Mouse (Mus musculus) layer of hippocampus, adult 11-12 months (tissue): Measurements from ENCODE around the gene Cln5.
A peak's percentile ranks its signal among the peaks of the same experiment; 100 is the strongest.

Experiments
- DNase-seq: peaks from one replicate; pipeline ENCODE4 v3.0.0; 2022; ENCODE audit warnings: low spot score

Gene Cln5

DNA sequence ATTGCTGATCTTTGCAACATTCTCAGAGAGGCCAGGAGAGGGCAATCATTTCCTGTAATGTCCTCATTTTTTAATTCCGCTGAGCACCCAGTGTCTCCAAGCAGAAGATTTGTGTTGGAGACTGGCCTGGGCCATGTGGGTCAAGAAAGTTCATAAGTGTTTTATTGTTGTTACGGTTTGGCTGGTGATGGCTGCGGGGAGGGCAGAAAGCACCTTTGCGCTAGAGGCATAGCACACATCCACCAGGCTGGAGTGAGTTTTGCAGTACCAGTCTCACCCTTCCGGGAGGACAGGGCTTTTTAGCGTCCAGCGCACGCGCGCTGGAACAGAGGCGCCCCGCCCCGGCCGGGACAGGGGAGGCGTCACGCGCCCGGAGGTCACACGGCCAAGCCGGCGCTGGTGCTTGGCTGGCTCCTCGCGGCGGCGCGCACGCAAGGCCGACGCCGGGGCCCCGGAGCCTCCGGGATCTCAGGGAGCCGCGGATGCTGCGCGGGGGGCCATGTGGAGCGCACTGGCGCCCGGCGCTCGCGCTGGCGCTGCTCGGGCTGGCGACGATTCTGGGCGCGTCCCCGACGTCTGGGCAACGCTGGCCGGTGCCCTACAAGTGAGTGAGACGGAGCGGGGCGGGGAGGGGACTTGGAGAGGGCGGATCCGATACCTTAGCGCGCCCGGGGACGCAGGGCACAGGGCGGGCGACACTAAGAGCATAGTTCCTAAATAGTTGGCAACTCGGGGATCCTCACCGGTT is at the start of gene Cln5:
Gene Cln5 (plus strand): TSS at position 353 of the 748 bp plus-strand sequence.
- DNase-seq: peak; percentile 88

GRCm38 (mm10) chr14:103029203-103029602 is 40.8 kb upstream of the Cln5 start:
- no peak for DNase-seq

GRCm38 (mm10) chr14:103033271-103033823 is 36.7 kb upstream of the Cln5 start:
- DNase-seq: peak; percentile 31

- peak; percentile 28 for DNase-seq
Measured at GRCm38 (mm10) chr14:103034076-103034475, 35.9 kb upstream of the Cln5 start.

DNA sequence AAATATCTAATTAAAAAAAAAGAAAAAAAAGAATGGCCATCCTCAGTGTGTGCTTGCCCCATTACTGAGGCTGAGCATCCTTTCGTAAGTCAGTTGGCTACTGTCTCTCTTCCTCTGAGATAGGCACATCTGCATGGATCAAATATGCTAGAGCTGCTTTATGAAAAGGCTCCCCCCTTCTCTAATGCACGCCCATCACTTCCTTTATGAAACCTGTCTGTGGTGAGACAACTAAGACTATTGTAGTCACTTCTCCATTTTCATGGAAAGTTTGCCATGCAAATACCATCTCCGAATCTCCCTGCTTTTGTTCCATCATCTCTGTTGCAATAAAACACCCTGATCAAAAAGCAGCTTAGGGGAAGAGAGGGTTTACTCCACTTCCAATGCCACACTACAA is 33.0 kb upstream of the Cln5 start:
- no peak for DNase-seq

GRCm38 (mm10) chr14:103046677-103047076 is 23.3 kb upstream of the Cln5 start, which contains the start of gene Acod1:
TSS of gene Acod1 (plus strand) at chr14:103046977.
- no peak for DNase-seq

GRCm38 (mm10) chr14:103048292-103049086 is 21.5 kb upstream of the Cln5 start:
- no peak for DNase-seq

DNA sequence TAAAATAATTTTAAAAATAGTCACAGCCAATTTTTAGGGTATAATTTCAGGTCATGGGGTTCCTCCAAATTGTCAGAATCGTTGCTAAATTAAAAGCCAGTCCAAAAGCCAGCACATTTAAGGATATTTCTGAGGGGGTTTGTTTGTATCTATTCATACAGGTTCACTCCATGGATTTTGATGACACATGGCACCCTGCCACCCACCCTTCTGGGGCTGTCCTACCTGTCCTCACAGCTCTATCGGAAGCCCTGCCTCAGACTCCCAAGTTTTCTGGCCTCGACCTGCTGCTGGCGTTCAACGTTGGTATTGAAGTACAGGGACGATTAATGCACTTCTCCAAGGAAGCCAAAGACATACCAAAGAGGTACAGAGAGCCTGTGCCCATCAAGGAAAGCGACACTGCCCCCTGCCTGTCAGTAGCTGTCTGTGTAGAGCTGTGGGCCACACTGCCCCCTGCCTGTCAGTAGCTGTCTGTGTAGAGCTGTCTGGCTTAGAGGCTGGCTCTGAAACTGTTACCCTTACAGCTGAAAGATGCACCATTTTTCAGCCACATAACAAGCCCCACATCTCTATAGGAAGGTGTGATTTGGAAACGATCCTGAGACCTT is 18.8 kb upstream of the Cln5 start:
- peak; percentile 90 for DNase-seq

DNA sequence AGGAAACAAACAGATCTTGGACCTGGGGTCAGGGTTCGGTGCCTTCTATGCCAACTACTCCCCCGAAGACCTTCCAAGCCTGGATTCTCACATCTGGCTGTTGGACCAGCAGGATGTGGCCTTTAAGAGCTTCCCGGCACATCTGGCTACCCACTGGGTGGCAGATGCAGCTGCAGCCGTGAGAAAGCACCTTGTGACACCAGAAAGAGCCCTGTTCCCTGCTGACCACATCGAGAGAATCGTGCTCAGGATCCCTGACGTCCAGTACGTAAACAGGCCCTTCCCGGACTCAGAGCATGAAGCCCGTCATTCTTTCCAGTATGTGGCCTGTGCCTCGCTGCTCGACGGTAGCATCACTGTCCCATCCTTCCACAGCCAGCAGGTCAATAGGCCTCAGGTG is 15.3 kb upstream of the Cln5 start:
- no peak for DNase-seq

DNA sequence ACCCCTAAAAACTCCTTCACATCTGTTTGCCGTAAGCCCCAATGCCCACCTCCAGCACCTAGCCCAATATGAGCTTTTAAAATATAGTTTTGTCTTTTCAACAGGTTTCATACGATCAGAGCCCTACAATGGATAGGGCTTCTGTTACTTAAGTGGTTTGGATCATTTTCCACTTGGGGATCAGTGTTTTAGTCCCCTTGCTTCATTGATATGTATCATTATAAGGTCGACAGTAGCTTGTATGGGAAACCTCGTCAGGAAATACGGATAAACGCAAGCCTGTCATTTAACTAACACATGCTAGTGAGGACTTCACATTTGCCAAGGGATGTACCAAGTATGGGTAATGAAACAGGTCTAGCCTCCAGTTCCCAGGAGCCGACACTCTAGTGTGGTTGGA is 13.4 kb upstream of the Cln5 start:
- no peak for DNase-seq

DNA sequence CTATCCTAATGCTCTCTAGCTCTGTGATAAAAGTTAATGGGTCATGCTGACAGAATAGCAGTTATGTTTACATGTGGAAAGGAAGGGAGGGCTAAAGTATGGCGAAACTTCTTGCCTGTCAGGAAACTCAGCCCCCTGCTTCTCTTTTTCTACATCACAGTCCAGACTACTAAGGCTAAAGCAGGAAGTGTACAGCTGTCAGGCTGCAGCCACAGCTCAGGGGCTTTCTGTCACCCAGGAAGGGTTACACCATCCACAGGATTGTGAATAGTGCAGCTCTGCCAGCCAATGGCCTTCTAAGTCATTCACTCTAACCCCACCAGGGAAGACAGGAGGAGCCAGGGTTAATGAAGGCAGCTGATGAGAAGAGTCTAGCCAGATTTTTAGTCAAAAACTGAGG is 11.0 kb upstream of the Cln5 start:
- no peak for DNase-seq

- no peak for DNase-seq
Measured at GRCm38 (mm10) chr14:103059495-103059894, 10.5 kb upstream of the Cln5 start.

DNA sequence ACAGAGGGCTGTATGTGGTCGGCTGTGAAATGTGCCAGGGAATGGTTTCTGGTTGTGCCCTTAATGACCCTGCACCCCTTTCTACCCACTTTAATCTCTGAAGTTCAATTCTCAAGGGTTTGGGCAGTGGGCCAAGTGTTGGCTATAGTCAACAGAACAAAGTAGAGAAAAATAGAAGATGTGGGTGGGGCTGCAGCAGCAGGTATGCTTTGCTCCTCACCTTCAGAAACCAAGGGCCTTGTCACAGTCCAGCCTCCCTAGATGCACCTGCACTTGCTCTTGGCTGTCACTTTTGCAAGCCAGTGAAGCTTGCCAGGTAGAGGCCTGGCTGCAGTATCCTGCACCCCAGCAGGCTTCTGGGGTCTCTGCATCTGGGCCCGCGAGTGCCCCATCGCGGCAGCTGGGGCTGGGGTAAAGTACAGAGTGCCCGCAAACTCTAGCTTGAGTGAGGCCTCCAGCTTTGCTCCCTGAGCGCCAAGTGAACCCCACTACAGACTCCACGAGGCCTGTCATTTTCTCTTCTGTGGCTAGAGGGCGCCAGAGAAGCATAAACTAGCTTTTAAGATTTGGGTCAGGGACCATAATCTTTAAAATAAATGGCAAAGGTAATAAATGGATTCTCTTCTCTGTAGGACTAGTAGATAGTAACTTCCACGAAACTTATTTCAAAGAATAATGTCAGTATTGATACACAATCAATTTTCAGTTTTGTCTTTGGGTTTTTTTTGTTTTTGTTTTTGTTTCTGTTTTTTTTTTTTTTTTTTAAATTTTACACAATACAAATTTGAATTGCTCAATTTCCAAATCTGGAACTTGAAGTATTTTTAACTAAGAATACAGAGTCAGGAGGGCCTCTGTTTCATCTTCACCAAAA is 4.5 kb upstream of the Cln5 start:
- peak; percentile 84 for DNase-seq

GRCm38 (mm10) chr14:103069465-103069863 is 552 bp upstream of the Cln5 start:
- DNase-seq: no peak

- DNase-seq: no peak
Measured at GRCm38 (mm10) chr14:103070790-103071189, 774 bp downstream of the Cln5 start.

GRCm38 (mm10) chr14:103071471-103071870 is 1.5 kb downstream of the Cln5 start:
- DNase-seq: no peak

DNA sequence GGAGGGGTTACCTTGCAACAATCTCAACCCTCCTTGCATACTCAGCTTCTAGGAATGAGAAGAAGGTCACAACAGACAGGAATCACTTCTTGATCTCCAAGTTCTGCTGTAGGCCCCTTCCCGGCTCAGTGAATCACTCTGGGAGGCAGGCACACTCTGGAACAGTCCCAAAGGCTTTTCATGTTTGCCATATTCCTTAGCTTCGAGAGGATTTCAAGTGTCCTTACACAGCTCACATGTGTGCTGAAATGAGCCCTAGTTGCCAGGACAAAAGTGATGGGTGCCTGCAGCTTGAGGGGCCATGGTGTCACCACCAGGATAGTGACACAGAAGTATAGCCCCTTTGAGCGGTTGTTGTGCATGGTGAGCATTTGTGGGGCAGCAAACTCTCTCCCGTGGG is 2.7 kb downstream of the Cln5 start:
- DNase-seq: no peak

DNA sequence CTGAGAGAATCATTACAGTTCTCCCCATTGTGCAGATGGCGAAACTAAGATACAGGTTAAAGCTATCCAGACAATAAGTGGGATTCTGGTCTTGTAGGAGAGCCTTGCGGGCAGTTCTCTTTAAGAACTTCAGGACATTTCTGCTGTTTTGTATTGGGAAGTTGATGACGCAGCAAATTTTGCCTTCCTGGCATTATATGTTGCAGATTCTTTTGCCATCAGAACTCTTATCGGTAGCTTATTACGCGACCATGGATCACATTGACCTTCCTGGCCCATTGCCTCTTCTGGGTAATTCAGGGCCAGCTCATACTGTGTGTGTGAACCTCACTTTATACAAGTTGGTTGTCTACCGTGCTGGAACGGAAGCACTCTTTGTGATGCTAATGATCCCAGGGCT is 3.8 kb downstream of the Cln5 start:
- DNase-seq: no peak

- DNase-seq: no peak
Measured at GRCm38 (mm10) chr14:103075166-103075565, 5.2 kb downstream of the Cln5 start.

DNA sequence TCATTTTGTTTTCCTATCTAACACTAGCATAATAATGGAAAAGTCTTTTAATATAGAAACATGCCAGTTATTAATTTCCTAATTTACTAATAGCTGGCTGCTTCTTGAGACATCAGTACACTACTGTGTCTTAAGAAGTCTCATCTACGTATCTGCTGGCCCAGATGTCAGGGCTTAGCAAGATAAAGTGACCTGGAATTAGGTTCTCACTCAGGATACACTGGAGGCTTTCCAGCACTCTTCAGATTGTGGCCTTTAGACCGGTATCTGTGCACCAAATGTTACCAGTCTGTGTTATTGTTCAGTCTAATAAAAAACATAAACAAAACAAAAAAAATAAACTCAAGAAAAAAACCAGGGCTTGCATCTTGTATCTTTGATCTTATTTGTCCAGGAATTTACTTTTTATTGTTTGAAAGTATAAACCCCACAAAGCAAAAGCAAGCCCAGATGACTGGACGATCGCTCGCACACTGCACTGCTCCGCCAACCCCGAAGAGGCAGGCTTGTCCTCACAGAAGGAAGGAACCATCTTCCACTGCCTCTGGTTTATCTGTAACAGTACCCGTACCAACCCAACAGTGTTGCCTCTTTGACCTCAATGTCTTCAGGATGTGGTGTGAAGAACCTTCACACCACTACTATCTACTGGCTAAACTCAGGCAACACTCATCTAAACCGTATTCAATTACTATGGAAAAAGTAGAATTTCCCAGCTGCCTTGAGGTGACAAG is 7.4 kb downstream of the Cln5 start:
- DNase-seq: no peak
